Mouse (Mus musculus): Measurements from ENCODE around the gene Mical1.

GRCm38 (mm10) chr10:41452791-41453190 is 23.3 kb upstream of the Mical1 start:
- no peak for TF ChIP-seq CTCF (IDR thresholded peaks at IDR 0.05; ENCODE audit: control insufficient read depth, insufficient read depth, insufficient read length)
- TF ChIP-seq MAX (IDR thresholded peaks at IDR 0.05), result no peak
- TF ChIP-seq USF1 (IDR thresholded peaks at IDR 0.05; ENCODE audit: low read depth), result no peak
- no peak for TF ChIP-seq MYOG (IDR thresholded peaks at IDR 0.05; ENCODE audit: control insufficient read depth, extremely low read depth, insufficient read length)

All from C2C12 (cell line).